Mouse (Mus musculus) midbrain, embryonic 13.5 days (tissue): ENCODE measurements at regions not wholly inside any gene's neighbourhood (a gene's known extent, or its start where the extent isn't known, plus 50 kb on each side); places are given as distances from the start of the nearest gene placed in this dataset.

ENCODE experiments used
- ATAC-seq: fragments of 200-750 bp; cut with Nextera tagmentation; 2 replicates; pipeline ENCODE4 v1.8.0; 2017; ENCODE audit warnings: mild to moderate bottlenecking, moderate TSS enrichment, moderate library complexity
- H3K27ac ChIP-seq: fragments of 300-500 bp; sonication (generic); 2 replicates; pipeline ENCODE4 v1.5.1; 2015; ENCODE audit warnings: inconsistent platforms, mild to moderate bottlenecking, moderate library complexity
- H3K27me3 ChIP-seq: fragments of 300-500 bp; sonication (generic); 2 replicates; pipeline ENCODE4 v1.6.1; 2015; ENCODE audit warnings: mild to moderate bottlenecking, inconsistent platforms
- H3K36me3 ChIP-seq: fragments of 300-500 bp; sonication (generic); 2 replicates; pipeline ENCODE4 v1.6.1; 2015; ENCODE audit warnings: mild to moderate bottlenecking, inconsistent platforms
- H3K4me1 ChIP-seq: fragments of 300-500 bp; sonication (generic); replicated peaks from 2 replicates; pipeline ENCODE4 v1.6.1; 2015; ENCODE audit warnings: inconsistent platforms
- H3K4me2 ChIP-seq: fragments of 300-500 bp; sonication (generic); replicated peaks from 2 replicates; pipeline ENCODE4 v1.6.1; 2015; ENCODE audit warnings: moderate library complexity, mild to moderate bottlenecking, inconsistent platforms
- H3K4me3 ChIP-seq: fragments of 300-500 bp; sonication (generic); replicated peaks from 2 replicates; pipeline ENCODE4 v1.5.1; 2015; ENCODE audit warnings: mild to moderate bottlenecking, inconsistent platforms
- H3K9ac ChIP-seq: fragments of 300-500 bp; sonication (generic); replicated peaks from 2 replicates; pipeline ENCODE4 v1.6.1; 2015; ENCODE audit warnings: mild to moderate bottlenecking, inconsistent platforms
- H3K9me3 ChIP-seq: fragments of 300-500 bp; sonication (generic); 2 replicates; pipeline ENCODE4 v1.6.1; 2016; ENCODE audit warnings: mild to moderate bottlenecking, inconsistent platforms
- WGBS: fragments of 180-500 bp; shearing (Covaris S2); methylation state at CpG from one replicate; pipeline ENCODE4 v1.1.7; 2015; 5-methylcytosine and 5-hydroxymethylcytosine counted together

- WGBS, result 49% methylated on average over 7 of the region's 7 CpGs
- no peak for ATAC-seq
- no peak overlapping the region for H3K27ac ChIP-seq
These were observed 266.5 kb upstream of the Ppp2r3a start for GRCm38 (mm10) chr9:101518137-101518536.

GRCm38 (mm10) chr9:101510807-101511206 is 259.2 kb upstream of the Ppp2r3a start:
- Histone ChIP-seq H3K27ac (peak overlapping the region; percentile 11; the same call in 1 of the 2 replicates), H3K9ac (no peak overlapping the region), H3K4me2 (no peak overlapping the region), H3K9me3 (no peaks in the 10 kb centered on the region), H3K4me3 (no peak overlapping the region), H3K36me3 (no peaks in the 10 kb centered on the region), H3K27me3 (no peaks in the 10 kb centered on the region), H3K4me1 (0 out of 2 replicates have a peak, but pooled peaks cover 4% of the 10 kb centered on the region)
- no peak for ATAC-seq
- WGBS, result 67% methylated on average over 3 of the region's 3 CpGs

More at GRCm38 (mm10) chr9:101518137-101518536, 266.5 kb upstream of the Ppp2r3a start:
- Histone ChIP-seq H3K9ac (no peak overlapping the region), H3K9me3 (no peaks in the 10 kb centered on the region), H3K27me3 (no peaks in the 10 kb centered on the region), H3K4me3 (no peak overlapping the region), H3K4me2 (no peak overlapping the region), H3K4me1 (peaks cover 6% of the 10 kb centered on the region; the same call in 1 of the 2 replicates), H3K36me3 (no peaks in the 10 kb centered on the region)

GRCm38 (mm10) chr9:101509196-101509595 is 257.6 kb upstream of the Ppp2r3a start:
- H3K4me2 ChIP-seq, result no peak overlapping the region
- 0 out of 2 replicates have a peak, but pooled peaks cover 4% of the 10 kb centered on the region for H3K4me1 ChIP-seq
- no peak overlapping the region for H3K9ac ChIP-seq
- H3K27ac ChIP-seq, result no peak overlapping the region
- ATAC-seq, result no peak
- H3K9me3 ChIP-seq, result no peaks in the 10 kb centered on the region
- H3K36me3 ChIP-seq, result no peaks in the 10 kb centered on the region
- no peak overlapping the region for H3K4me3 ChIP-seq
- H3K27me3 ChIP-seq, result no peaks in the 10 kb centered on the region
- 66% methylated on average over 9 of the region's 9 CpGs for WGBS

- no peak for ATAC-seq
- H3K27ac ChIP-seq, result no peak overlapping the region
- H3K4me1 ChIP-seq, result 0 out of 2 replicates have a peak, but pooled peaks cover 4% of the 10 kb centered on the region
- no peak overlapping the region for H3K9ac ChIP-seq
- no peaks in the 10 kb centered on the region for H3K27me3 ChIP-seq
- WGBS, result 81% methylated on average over 6 of the region's 6 CpGs
- H3K9me3 ChIP-seq, result no peaks in the 10 kb centered on the region
- H3K4me2 ChIP-seq, result no peak overlapping the region
- no peaks in the 10 kb centered on the region for H3K36me3 ChIP-seq
- no peak overlapping the region for H3K4me3 ChIP-seq
These were observed 255.6 kb upstream of the Ppp2r3a start for GRCm38 (mm10) chr9:101507023-101507690.

- H3K9me3 ChIP-seq, result no peaks in the 10 kb centered on the region
- no peak for ATAC-seq
- no peak overlapping the region; the same call in 1 of the 2 replicates for H3K27ac ChIP-seq
- H3K9ac ChIP-seq, result no peak overlapping the region
- no peaks in the 10 kb centered on the region; the same call in 1 of the 2 replicates for H3K4me1 ChIP-seq
- no peaks in the 10 kb centered on the region for H3K36me3 ChIP-seq
- 78% methylated on average over 16 of the region's 16 CpGs for WGBS
- no peak overlapping the region for H3K4me2 ChIP-seq
- no peaks in the 10 kb centered on the region for H3K27me3 ChIP-seq
- H3K4me3 ChIP-seq, result no peak overlapping the region
These were observed 250.3 kb upstream of the Ppp2r3a start for GRCm38 (mm10) chr9:101501706-101502465.

GRCm38 (mm10) chr9:101501036-101501435 is 249.4 kb upstream of the Ppp2r3a start:
- WGBS, result 95% methylated on average over 3 of the region's 3 CpGs

GRCm38 (mm10) chr9:101498721-101499120 is 247.1 kb upstream of the Ppp2r3a start:
- ATAC-seq, result no peak

More at GRCm38 (mm10) chr9:101501036-101501435, 249.4 kb upstream of the Ppp2r3a start:
- Histone ChIP-seq H3K36me3 (no peaks in the 10 kb centered on the region), H3K4me2 (no peak overlapping the region), H3K4me3 (no peak overlapping the region), H3K9me3 (no peaks in the 10 kb centered on the region), H3K27me3 (no peaks in the 10 kb centered on the region), H3K4me1 (peaks cover under 1% of the 10 kb centered on the region; the same call in 1 of the 2 replicates), H3K27ac (no peak overlapping the region), H3K9ac (no peak overlapping the region)
- no peak for ATAC-seq

GRCm38 (mm10) chr9:101495768-101496167 is 244.2 kb upstream of the Ppp2r3a start:
- H3K27me3 ChIP-seq, result no peaks in the 10 kb centered on the region
- no peak overlapping the region for H3K4me2 ChIP-seq
- H3K9ac ChIP-seq, result no peak overlapping the region
- WGBS, result 56% methylated on average over 6 of the region's 6 CpGs
- H3K4me1 ChIP-seq, result peaks cover 4% of the 10 kb centered on the region; the same call in 1 of the 2 replicates
- H3K9me3 ChIP-seq, result no peaks in the 10 kb centered on the region
- H3K4me3 ChIP-seq, result no peak overlapping the region
- H3K36me3 ChIP-seq, result no peaks in the 10 kb centered on the region
- peak overlapping the region; percentile 78 for H3K27ac ChIP-seq
- ATAC-seq, result no peak

More at GRCm38 (mm10) chr9:101498721-101499120, 247.1 kb upstream of the Ppp2r3a start:
- Histone ChIP-seq H3K9ac (no peak overlapping the region), H3K27ac (no peak overlapping the region), H3K36me3 (no peaks in the 10 kb centered on the region), H3K9me3 (no peaks in the 10 kb centered on the region), H3K27me3 (no peaks in the 10 kb centered on the region), H3K4me1 (peaks cover 4% of the 10 kb centered on the region), H3K4me2 (no peak overlapping the region), H3K4me3 (no peak overlapping the region)
- 92% methylated on average over 5 of the region's 5 CpGs for WGBS

GRCm38 (mm10) chr9:101489013-101489412 is 237.4 kb upstream of the Ppp2r3a start:
- Histone ChIP-seq H3K4me2 (no peak overlapping the region), H3K9ac (no peak overlapping the region), H3K9me3 (no peaks in the 10 kb centered on the region), H3K4me1 (no peaks in the 10 kb centered on the region), H3K4me3 (no peak overlapping the region), H3K27me3 (no peaks in the 10 kb centered on the region), H3K36me3 (no peaks in the 10 kb centered on the region), H3K27ac (no peak overlapping the region)
- no peak for ATAC-seq
- WGBS, result 71% methylated on average over 6 of the region's 6 CpGs

- no peak overlapping the region for H3K4me2 ChIP-seq
- H3K9ac ChIP-seq, result no peak overlapping the region
- peaks cover 23% of the 10 kb centered on the region for H3K4me1 ChIP-seq
- H3K4me3 ChIP-seq, result no peak overlapping the region
- no peak for ATAC-seq
- H3K27ac ChIP-seq, result no peak overlapping the region
- WGBS, result 70% methylated on average over 3 of the region's 3 CpGs
- H3K27me3 ChIP-seq, result no peaks in the 10 kb centered on the region
- H3K9me3 ChIP-seq, result 0 out of 2 replicates have a peak, but pooled peaks cover 3% of the 10 kb centered on the region
- no peaks in the 10 kb centered on the region for H3K36me3 ChIP-seq
These were observed 224.6 kb upstream of the Ppp2r3a start for GRCm38 (mm10) chr9:101476223-101476622.

- Histone ChIP-seq H3K4me1 (peaks cover 26% of the 10 kb centered on the region), H3K27me3 (no peaks in the 10 kb centered on the region), H3K4me2 (0 out of 2 replicates have a peak overlapping the region, but pooled peaks have one; percentile 17), H3K36me3 (no peaks in the 10 kb centered on the region), H3K27ac (peak overlapping the region; percentile 91), H3K9me3 (no peaks in the 10 kb centered on the region), H3K9ac (no peak overlapping the region), H3K4me3 (no peak overlapping the region)
- WGBS, result 29% methylated on average over 4 of the region's 4 CpGs
- peak; percentile 56 for ATAC-seq
These were observed 221.5 kb upstream of the Ppp2r3a start for GRCm38 (mm10) chr9:101473074-101473461.
